Mouse (Mus musculus) left cerebral cortex, postnatal 4 days (tissue): Measurements from ENCODE around the gene Susd4. TPM values are rescaled to one million over a fixed set of nuclear protein-coding genes. Genes with fewer than 3 reads are reported as not detected.

Source experiments
- DNase-seq: peaks from one replicate; pipeline ENCODE4 v3.0.0-alpha.2; 2022
- intact Hi-C: fragments of 180-260 bp; cut with DNase I; formaldehyde crosslinking; loops from one replicate; pipeline ENCODE4 v1.15.1; 2025
- total RNA-seq, 2 experiments: library from RNA; stranded (reverse); gene quantifications; 2 replicates each; pipeline ENCODE4 v1.2.3; 2021

Susd4 gene
- total RNA-seq, result 10 to 100 TPM; 40.2 to 49.1 TPM

DNA sequence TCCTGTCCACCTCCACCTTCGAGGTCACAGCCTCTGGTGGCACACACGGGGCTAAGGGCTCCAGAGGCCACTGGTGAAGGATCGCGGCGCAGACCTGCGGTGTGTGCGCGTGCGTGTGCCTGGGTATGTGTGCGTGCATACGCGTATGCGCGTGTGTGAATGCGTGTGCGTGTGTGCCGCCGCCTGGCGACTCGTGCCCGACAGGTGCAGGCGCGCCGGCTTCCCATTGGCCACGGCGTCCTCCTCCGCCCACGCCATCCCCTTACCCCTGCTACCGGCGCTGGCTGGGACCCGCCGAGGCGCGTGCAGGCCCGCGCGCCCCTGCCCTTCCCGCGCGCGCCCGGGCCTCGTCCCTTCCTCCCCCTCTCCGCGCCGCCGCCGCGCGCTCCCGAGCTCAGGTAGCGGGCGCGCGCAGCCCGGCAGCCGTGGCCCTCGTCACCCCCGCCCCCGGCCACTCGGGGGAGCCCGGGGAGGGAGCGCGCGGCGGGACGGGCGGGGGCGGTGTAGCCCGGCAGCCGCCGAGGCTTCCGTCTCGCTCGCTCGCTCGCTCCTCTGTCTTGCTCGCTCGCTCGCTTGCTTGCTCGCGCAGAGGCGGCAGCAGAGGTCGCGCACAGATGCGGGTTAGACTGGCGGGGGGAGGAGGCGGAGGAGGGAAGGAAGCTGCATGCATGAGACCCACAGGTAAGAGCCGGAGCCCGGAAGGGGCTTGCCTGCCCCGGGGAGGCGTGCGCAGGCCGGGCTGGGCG is at the start of gene Susd4:
Gene Susd4 (plus strand): TSS at position 145 of the 746 bp plus-strand sequence.
- intact Hi-C loops, result no loop called here
- DNase-seq, result peak; percentile 81

GRCm38 (mm10) chr1:182714236-182714935 is 49.3 kb upstream of the Susd4 start:
- intact Hi-C loops, result no loop called here
- DNase-seq, result no peak

GRCm38 (mm10) chr1:182727541-182727940 is 36.1 kb upstream of the Susd4 start:
- DNase-seq, result no peak

DNA sequence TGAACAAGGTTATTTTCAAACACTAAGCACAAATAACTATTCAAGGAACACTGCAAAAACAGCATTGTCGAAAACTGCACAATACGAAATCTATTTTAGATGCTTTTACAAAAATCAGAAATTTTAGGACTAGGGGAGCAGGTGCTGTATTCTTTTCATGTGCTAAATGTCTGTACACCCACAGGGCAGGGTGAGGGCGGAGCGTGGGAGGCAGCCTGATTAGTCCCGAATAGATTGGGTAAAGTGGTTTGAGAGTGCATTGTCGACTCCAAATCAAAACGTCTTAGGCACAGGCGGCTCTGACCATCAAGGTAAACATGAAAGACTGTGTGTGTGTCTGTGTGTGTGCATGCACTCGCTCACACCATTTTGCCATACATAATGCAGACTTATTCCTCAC is 34.7 kb upstream of the Susd4 start:
- intact Hi-C loops, result no loop called here
- no peak for DNase-seq

More at GRCm38 (mm10) chr1:182727541-182727940, 36.1 kb upstream of the Susd4 start:
- intact Hi-C loops, result no loop called here

DNA sequence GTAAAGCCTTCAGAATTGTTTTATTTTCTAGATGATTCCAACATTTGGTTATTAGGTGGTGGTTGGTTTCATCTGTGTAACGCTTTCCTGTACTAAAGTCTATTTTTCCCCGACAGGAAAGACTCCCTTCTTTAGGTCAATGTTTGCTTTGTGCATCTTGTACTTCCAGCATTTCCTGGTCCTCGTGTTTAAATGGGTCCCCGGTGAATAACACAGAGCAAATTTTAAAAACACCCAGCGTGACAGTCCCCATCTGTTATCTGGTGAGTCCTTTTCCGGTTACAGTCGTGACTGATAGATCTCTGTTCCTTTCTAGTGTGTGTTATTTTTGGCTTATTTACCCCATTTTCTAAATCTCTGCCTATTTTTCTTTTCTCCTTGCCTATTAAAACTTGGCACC is 31.0 kb upstream of the Susd4 start:
- intact Hi-C loops, result no loop called here
- DNase-seq, result no peak

- DNase-seq, result no peak
- intact Hi-C loops, result no loop called here
Observed at GRCm38 (mm10) chr1:182735891-182736290, 27.8 kb upstream of the Susd4 start.

GRCm38 (mm10) chr1:182747081-182747480 is 16.6 kb upstream of the Susd4 start:
- intact Hi-C loops, result no loop called here
- no peak for DNase-seq

DNA sequence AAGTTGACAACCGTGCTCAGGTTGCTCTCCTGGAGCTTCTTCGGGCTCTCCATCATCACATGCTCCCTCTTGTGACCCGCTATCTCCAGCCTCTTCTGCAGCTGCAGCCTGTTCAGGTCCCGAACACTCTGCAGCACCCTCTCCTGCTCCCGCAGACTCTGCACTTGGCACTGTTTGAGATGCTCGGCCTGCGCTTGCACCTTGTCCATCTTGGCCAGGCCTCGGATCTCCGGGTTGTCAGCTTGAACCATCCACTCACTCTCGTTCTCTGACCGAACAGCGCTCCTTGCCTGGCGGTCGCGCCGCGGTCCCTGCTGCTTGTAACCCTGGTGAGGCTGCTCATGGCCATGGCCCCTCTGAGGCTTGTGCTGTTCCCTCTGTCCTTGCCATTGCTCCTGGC is 15.8 kb upstream of the Susd4 start:
- intact Hi-C loops, result no loop called here
- no peak for DNase-seq

DNA sequence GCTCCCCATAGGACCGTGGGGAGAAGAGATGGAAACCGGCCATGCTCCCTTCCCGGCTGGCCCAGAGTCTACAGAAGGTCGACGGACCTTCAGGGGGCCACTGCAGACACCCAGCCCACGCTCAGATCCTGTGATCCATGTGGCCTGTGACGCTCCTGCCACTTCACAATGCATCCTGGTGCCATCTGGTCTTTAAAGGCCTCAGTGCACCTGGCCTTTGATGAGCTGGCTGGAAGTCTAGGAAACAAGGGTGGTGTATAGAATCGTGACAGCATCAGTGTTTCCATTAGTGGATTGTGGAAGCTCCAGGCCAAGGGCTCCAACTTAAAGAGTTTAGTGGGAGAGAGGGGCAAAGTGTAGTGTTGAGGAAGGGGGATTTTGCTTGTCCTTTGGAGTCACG is 14.6 kb upstream of the Susd4 start, which contains the start of gene Ccdc185:
Gene Ccdc185 (minus strand): TSS at position 101 of the 400 bp plus-strand sequence.
- intact Hi-C loops, result no loop called here
- no peak for DNase-seq

- intact Hi-C loops, result no loop called here
- no peak for DNase-seq
Observed at GRCm38 (mm10) chr1:182751301-182751700, 12.4 kb upstream of the Susd4 start.

GRCm38 (mm10) chr1:182753694-182754093 is 10.0 kb upstream of the Susd4 start:
- no peak for DNase-seq
- intact Hi-C loops, result no loop called here

- intact Hi-C loops, result no loop called here
- no peak for DNase-seq
Observed at GRCm38 (mm10) chr1:182754865-182755264, 8.8 kb upstream of the Susd4 start.

GRCm38 (mm10) chr1:182758783-182759182 is 4.9 kb upstream of the Susd4 start:
- intact Hi-C loops, result no loop called here
- DNase-seq, result no peak

DNA sequence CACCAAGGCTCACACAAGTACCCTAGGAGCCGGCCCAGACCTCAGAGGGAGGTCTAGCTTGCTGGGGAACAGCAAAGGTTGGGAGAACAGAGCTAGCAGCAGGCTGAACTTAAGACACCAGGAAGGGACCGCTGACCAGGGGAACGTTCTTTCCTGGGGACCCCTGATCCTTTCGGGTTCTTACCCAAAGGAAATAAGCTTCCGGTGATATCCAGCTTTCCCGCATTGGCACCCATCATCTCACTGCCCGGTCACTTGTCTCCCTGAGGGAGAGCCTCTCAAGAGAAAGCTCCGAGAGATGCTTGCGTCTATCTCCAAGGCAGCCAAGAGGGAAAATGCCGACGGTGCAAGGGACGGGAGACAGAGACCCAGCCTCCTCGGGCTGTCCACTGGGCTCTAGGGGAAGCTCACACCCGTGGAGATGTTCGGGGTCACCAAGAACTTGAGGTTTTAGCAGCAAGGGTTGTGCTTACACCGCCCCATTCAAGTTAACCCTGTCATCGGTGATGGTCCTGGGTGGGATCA is 407 bp upstream of the Susd4 start:
- intact Hi-C loops, result no loop called here
- DNase-seq, result no peak

- DNase-seq, result peak; percentile 21
- intact Hi-C loops, result no loop called here
Observed at GRCm38 (mm10) chr1:182764541-182765281, 1.1 kb downstream of the Susd4 start.

GRCm38 (mm10) chr1:182775576-182775975 is 11.9 kb downstream of the Susd4 start:
- intact Hi-C loops, result no loop called here
- no peak for DNase-seq

DNA sequence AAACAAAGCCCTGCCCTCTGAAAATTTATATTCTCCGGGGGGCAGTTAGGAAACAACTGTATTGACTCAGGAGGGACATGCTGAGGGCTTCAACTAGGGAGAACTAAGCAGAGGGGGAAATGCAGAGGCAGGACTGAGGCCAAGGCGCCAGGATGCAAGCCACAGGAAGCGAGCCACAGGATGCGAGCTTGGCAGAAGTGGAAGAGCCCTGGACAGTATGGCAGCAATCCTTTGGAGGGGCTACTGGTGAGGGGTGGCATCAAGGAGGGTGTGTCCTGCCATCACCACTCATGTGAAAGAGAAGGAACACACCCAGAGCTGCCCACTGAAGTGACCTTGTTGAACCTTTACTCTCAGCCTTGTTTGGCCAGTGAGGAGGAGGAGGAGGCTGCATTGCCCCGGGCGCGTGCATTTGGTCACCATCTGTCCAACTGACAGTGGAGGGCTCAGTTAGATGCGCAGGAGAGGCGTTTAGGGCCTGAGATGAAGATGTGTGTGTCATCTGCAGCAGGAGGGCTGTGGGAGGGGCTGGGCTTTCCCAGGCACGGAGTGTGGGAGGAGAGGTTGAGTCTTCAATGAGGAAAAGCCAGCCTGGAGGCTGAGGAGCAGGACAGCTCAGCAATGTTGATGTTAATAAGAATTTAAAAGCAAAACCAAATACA is 13.2 kb downstream of the Susd4 start:
- peak; percentile 37 for DNase-seq
- intact Hi-C loops, result no loop called here

DNA sequence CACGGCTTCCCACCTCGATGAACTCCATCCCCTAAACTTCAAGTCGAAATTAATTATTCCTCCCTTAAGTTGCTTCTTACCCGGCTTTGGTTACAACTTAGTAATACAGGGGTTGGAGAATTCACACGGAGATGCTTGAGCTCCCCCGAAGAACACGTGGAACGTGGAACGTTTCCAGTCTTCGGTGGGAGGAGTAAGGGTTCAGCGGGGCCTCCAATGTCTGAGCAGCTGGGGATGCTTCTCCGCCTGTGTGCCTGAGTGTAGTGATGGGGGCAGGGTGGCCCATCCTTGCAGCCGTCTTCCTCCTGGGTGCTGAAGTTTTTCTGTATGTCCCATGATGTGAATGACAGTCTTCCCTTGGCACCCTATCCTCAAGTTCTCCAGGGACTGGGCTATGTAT is 14.6 kb downstream of the Susd4 start:
- intact Hi-C loops, result no loop called here

DNA sequence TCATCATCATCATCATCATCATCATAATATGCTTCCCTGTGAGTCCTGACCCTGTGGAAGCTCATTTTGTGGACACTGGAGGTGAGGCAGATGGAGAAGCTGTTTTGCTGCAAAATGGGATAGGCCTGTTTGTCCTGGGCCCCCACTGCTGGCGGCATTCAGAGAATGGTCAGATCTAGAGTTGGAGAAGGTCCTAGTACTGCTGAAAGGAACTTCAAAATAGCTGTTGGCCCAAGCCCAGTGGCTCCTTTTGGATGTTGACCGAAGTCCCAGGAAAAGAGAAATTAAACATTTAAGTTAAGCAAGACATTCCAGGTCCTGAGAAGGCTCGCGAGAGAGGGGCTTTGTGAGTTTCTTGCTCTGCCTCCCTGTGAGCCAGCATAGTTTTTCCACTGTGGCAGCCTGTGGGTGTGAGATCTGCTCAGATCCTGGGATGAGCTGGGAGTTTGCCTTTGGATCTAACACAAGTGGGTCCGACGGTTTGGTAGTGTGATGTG is 15.4 kb downstream of the Susd4 start:
- DNase-seq, result no peak
- intact Hi-C loops, result no loop called here

More for the DNA sequence above, 14.6 kb downstream of the Susd4 start:
- no peak for DNase-seq

GRCm38 (mm10) chr1:182783774-182784173 is 20.1 kb downstream of the Susd4 start:
- intact Hi-C loops, result no loop called here

More at GRCm38 (mm10) chr1:182783774-182784173, 20.1 kb downstream of the Susd4 start:
- no peak for DNase-seq
